Mouse (Mus musculus) embryonic fibroblast, embryonic 13.5 days (primary cell): ENCODE data around the gene Adamtsl1. TPM values are rescaled to one million over a fixed set of nuclear protein-coding genes. Genes with fewer than 3 reads are reported as not detected.
A peak's percentile ranks its signal among the peaks of the same experiment; 100 is the strongest.

Source experiments
- H3K27ac ChIP-seq: 2 replicates; pipeline ENCODE4 v1.5.1; 2012; ENCODE audit warnings: low read length, control low read depth, inconsistent platforms; ENCODE audit not compliant: insufficient read depth
- H3K4me1 ChIP-seq: 2 replicates; pipeline ENCODE4 v1.6.1; 2011; ENCODE audit warnings: low read length; ENCODE audit not compliant: control insufficient read depth, insufficient read depth
- H3K4me3 ChIP-seq: 2 replicates; pipeline ENCODE4 v1.5.1; 2011; ENCODE audit warnings: mild to moderate bottlenecking, control low read depth, low read length; ENCODE audit not compliant: insufficient read depth
- CTCF ChIP-seq: IDR thresholded peaks from 2 replicates; pipeline ENCODE4 v1.5.1; 2011; ENCODE audit warnings: mild to moderate bottlenecking, control low read depth, low read length, moderate library complexity, borderline replicate concordance; ENCODE audit not compliant: insufficient read depth
- POLR2A ChIP-seq: IDR thresholded peaks from 2 replicates; pipeline ENCODE4 v1.6.1; 2011; ENCODE audit warnings: low read depth, mild to moderate bottlenecking, control low read depth, low read length, moderate library complexity
- polyA plus RNA-seq: library from polyadenylated mRNA; stranded (reverse); fragments of >200 nt; gene quantifications from 2 replicates; pipeline ENCODE4 v1.2.4, GENCODE M21; 2011; ENCODE audit warnings: low read depth; ENCODE audit not compliant: missing spikeins, insufficient read length

Gene Adamtsl1
- polyA plus RNA-seq = 19.7 and 30.0 TPM in 2 replicates

DNA sequence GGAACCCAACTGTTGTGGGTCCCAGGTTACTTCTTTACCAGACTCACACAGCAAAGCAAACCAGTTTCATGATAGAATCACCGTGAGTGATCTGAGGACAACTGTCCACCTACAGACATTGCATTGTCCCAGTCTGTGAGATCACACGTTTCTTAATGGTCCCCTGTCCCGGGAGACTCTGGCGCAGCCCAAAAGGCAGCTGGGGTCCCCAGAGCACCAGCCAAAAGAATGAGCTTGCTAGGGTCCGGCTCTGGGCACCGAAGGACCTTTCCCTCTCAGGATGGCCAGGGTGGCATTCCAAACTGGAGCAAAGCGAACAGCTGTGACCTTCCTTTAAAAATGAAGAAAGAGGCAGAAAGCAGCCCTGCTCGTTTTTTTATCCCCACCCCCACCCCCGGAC, at the start of gene Adamtsl1:
Gene Adamtsl1 (plus strand): TSS at position 381 of the 400 bp plus-strand sequence.
- TF ChIP-seq POLR2A = no peak
- TF ChIP-seq CTCF = no peak
- no peak within 1 kb of the TSS for H3K27ac ChIP-seq

DNA sequence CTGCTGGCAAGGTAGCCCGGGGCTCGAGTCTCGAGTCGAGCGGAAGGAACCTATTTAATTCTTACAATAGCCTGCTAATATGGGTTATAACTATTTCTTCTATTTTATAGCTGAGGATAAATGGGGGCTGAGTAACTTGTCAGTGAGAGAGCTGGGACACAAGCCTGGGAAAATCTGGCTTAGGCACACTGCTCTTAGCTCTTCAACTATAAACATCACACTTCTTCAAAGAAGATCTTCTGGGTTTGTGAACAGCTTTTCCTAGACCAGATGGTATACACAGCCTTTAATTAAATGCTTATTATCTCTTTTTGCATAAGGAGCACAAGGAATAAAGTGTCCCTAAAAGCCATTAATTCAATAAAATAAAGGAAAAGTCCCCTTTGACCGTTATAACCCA, 30.4 kb upstream of the Adamtsl1 start:
- no peak for TF ChIP-seq POLR2A
- no peak for TF ChIP-seq CTCF
- H3K4me3 ChIP-seq = no peak overlapping the region
- H3K4me1 ChIP-seq = no peaks in the 10 kb centered on the region; the same call in none of the 2 replicates
- H3K27ac ChIP-seq = no peak overlapping the region

More for the DNA sequence above, at the start of gene Adamtsl1:
- peak within 1 kb of the TSS; percentile 44 for H3K4me3 ChIP-seq
- H3K4me1 ChIP-seq = no peaks in the 10 kb centered on the region

- H3K27ac ChIP-seq = peak overlapping the region; percentile 61; the same call in 1 of the 2 replicates
- TF ChIP-seq POLR2A (no peak), CTCF (no peak)
- no peak overlapping the region for H3K4me3 ChIP-seq
- H3K4me1 ChIP-seq = no peaks in the 10 kb centered on the region; the same call in none of the 2 replicates
Measured at GRCm38 (mm10) chr4:85486316-85486946, 27.5 kb upstream of the Adamtsl1 start.

GRCm38 (mm10) chr4:85505718-85506117, 8.3 kb upstream of the Adamtsl1 start:
- TF ChIP-seq POLR2A (no peak), CTCF (no peak)
- H3K27ac ChIP-seq = no peak overlapping the region

DNA sequence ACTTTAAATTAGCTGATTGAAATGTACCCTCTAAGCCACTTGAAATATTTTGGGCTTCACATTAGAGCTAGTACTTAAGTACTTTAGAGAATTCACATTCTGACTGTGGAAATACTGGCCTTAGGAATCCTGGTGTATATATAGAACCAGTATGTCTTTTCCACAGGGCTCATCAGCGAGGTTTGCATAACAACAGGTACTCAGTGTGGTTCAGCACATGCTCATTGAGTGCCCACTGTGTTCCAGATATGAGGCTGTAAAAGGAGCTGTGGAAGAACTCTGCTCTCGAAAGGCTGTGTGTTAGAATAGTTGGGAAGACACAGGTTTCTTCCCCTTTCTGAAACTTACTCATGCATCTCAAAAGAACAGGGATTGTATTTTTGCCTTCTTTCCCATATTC, 7.0 kb upstream of the Adamtsl1 start:
- Histone ChIP-seq H3K4me3 (no peak overlapping the region), H3K4me1 (peaks cover 2% of the 10 kb centered on the region; the same call in 1 of the 2 replicates), H3K27ac (no peak overlapping the region)
- no peak for TF ChIP-seq POLR2A
- no peak for TF ChIP-seq CTCF

More at GRCm38 (mm10) chr4:85505718-85506117, 8.3 kb upstream of the Adamtsl1 start:
- H3K4me1 ChIP-seq = peaks cover 2% of the 10 kb centered on the region; the same call in 1 of the 2 replicates
- no peak overlapping the region for H3K4me3 ChIP-seq

DNA sequence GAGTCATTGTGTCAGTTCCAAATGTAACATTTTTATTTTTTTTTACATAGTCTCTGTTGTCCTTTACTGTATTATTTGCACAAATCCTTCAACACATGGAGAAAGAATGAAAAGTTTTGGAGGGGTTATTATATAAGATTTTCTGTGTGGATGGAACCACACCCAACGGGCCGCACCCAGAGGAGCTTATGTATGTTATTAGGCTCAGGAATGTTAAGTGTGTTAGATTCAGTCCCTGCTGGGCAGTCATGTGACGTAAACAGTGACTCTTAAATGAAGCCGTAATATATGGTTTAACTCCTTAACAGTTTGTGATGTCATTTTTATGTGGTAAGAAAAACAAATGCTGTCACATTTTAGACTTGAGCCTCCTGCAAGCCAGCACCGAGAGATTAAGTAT, 6.5 kb upstream of the Adamtsl1 start:
- peaks cover 2% of the 10 kb centered on the region; the same call in 1 of the 2 replicates for H3K4me1 ChIP-seq
- H3K4me3 ChIP-seq = no peak overlapping the region
- TF ChIP-seq POLR2A (no peak), CTCF (no peak)
- H3K27ac ChIP-seq = no peak overlapping the region

GRCm38 (mm10) chr4:85513288-85513687, 684 bp upstream of the Adamtsl1 start:
- Histone ChIP-seq H3K4me3 (no peak overlapping the region), H3K27ac (no peak overlapping the region), H3K4me1 (no peaks in the 10 kb centered on the region)
- TF ChIP-seq CTCF (no peak), POLR2A (no peak)

DNA sequence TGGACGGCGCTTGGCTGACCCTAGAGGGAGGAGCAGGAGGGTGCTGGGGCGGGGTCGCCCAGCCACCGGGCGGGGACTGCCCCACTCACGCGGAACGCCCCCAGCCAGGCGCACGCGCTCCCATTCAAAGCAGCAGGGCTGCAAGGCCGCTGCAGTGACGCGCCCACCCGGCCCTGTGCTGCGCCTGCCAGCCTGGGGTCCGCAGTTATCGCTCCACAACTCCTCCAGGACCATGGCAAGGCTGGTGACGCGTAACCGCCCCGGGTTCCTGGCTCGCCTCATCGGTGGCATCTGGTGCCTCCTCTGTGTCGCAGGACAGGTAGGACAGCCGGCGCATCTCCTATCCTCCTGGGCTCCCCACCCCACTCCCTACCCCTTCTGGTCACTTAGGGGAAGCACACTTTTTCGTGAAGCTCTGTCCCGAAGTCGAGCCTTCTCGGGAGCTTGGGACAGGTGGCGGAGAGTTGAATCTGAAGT, 271 bp downstream of the Adamtsl1 start:
- no peak overlapping the region for H3K27ac ChIP-seq

DNA sequence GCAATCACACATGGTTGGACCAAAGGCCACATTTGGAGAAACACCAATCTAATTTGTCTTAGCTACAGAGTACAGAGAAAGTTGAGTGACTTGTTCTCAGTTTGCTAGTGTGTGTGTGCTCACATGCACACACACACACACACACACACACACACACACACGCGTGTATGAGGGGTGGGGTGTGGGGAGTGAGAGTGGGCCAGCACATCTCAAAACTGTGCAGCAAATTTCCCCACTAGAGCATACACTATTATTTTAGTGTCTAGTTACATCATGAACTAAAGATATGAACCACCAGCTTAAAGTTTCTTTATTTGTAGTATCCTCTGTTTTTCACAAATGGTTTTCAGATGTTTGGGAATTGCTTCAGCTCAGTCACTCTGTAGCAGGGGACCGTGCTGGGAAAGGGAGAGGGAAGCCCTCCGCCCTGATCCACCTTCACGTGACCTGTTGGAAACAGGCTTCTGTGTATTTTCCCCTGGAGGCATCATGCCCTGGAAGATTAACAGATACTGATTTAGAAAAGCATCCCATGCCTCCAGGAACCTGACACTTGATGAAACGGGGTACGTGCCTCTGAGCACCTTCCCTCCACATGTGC, 13.1 kb downstream of the Adamtsl1 start:
- no peak overlapping the region for H3K27ac ChIP-seq
- H3K4me1 ChIP-seq = no peaks in the 10 kb centered on the region
- H3K4me3 ChIP-seq = no peak overlapping the region
- TF ChIP-seq CTCF (no peak), POLR2A (no peak)

More for the DNA sequence above, 271 bp downstream of the Adamtsl1 start:
- H3K4me1 ChIP-seq = no peaks in the 10 kb centered on the region
- TF ChIP-seq POLR2A (no peak), CTCF (no peak)
- peak overlapping the region; percentile 44 for H3K4me3 ChIP-seq

DNA sequence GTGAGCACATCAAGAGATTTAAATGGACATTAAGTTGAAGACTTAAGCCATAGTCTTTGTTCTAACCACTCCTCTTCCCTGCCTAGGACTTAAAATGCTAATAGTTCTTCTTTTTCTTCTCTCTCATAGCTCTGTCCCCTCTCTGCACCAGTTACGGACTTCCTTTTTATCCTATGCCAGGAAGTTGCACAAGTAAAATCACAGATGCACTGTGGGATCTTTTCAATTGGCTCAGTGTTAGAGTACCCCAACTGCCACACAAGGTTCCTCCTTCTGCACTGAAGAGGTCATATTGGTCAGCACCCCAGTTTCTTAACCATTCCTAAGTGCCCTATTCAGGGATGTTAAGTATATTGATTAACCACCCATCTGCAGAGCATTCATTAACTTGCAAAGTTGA, 15.9 kb downstream of the Adamtsl1 start:
- no peak overlapping the region for H3K4me3 ChIP-seq
- TF ChIP-seq POLR2A = no peak
- TF ChIP-seq CTCF = no peak
- no peak overlapping the region for H3K27ac ChIP-seq
- H3K4me1 ChIP-seq = no peaks in the 10 kb centered on the region
